Mouse (Mus musculus) limb, embryonic 11.5 days (tissue): ENCODE results near the gene Mgl2. TPM values are rescaled to one million over a fixed set of nuclear protein-coding genes. Genes with fewer than 3 reads are reported as not detected.
A peak's percentile ranks its signal among the peaks of the same experiment; 100 is the strongest.
"Not testable (repeated sequence)": the region's sequence is repeated elsewhere in the genome, so short reads cannot be mapped to it uniquely, and the experiment has no call there.

Experiments
- ATAC-seq: fragments of 200-750 bp; cut with Nextera tagmentation; 2 replicates; pipeline ENCODE4 v1.8.0; 2017; ENCODE audit warnings: low read depth; ENCODE audit not compliant: insufficient number of reproducible peaks, low FRiP score, low TSS enrichment
- DNase-seq: peaks from one replicate; pipeline ENCODE4 v3.0.0-alpha.2; 2015; ENCODE audit warnings: low spot score
- H3K27ac ChIP-seq: fragments of 300-500 bp; sonication (generic); replicated peaks from 2 replicates; pipeline ENCODE4 v1.5.1; 2014; ENCODE audit warnings: low read depth, mild to moderate bottlenecking, low read length
- H3K27me3 ChIP-seq: fragments of 300-500 bp; sonication (generic); 2 replicates; pipeline ENCODE4 v1.6.1; 2014; ENCODE audit warnings: mild to moderate bottlenecking, low read length, mixed read lengths; ENCODE audit not compliant: control insufficient read depth, insufficient read depth
- H3K36me3 ChIP-seq: fragments of 300-500 bp; sonication (generic); 2 replicates; pipeline ENCODE4 v1.6.1; 2014; ENCODE audit warnings: mild to moderate bottlenecking, low read length, moderate library complexity, mixed read lengths; ENCODE audit not compliant: control insufficient read depth, insufficient read depth
- H3K4me1 ChIP-seq: fragments of 300-500 bp; sonication (generic); 2 replicates; pipeline ENCODE4 v1.6.1; 2014; ENCODE audit warnings: low read length, mixed read lengths; ENCODE audit not compliant: control insufficient read depth, insufficient read depth
- H3K4me2 ChIP-seq: fragments of 300-500 bp; sonication (generic); 2 replicates; pipeline ENCODE4 v1.6.1; 2014; ENCODE audit warnings: low read depth, mild to moderate bottlenecking, moderate library complexity; ENCODE audit not compliant: severe bottlenecking
- H3K4me3 ChIP-seq: fragments of 300-500 bp; sonication (generic); 2 replicates; pipeline ENCODE4 v1.5.1; 2014; ENCODE audit warnings: low read depth, low read length
- H3K9ac ChIP-seq: fragments of 300-500 bp; sonication (generic); 2 replicates; pipeline ENCODE4 v1.6.1; 2014; ENCODE audit warnings: mild to moderate bottlenecking, low read length
- H3K9me3 ChIP-seq: fragments of 300-500 bp; sonication (generic); 2 replicates; pipeline ENCODE4 v1.6.1; 2016; ENCODE audit warnings: low read length; ENCODE audit not compliant: control insufficient read depth
- WGBS: fragments of 180-500 bp; shearing (Covaris S2); extraction: QIAGEN DNeasy Blood & Tissue Kit; methylation state at CpG from one replicate; pipeline ENCODE4 v1.1.7; 2014; 5-methylcytosine and 5-hydroxymethylcytosine counted together
- polyA plus RNA-seq: library from polyadenylated mRNA; unstranded; fragments of >200 nt; fragmentation: Nextera tagmentation; extraction: Ambion mirVana; gene quantifications from 2 replicates; pipeline ENCODE4 v1.2.1, GENCODE M21; 2014

Gene Mgl2
- polyA plus RNA-seq, 1 experiment from 2014 or later = not detected

GRCm38 (mm10) chr11:70107085-70107484 is 23.0 kb upstream of the Mgl2 start:
- no peak for ATAC-seq

GRCm38 (mm10) chr11:70110146-70110545 is 20.0 kb upstream of the Mgl2 start:
- H3K27me3 ChIP-seq = no peaks in the 10 kb centered on the region
- 72% methylated on average over 3 of the region's 3 CpGs for WGBS
- peak; percentile 56 for DNase-seq

More at GRCm38 (mm10) chr11:70107085-70107484, 23.0 kb upstream of the Mgl2 start:
- no peaks in the 10 kb centered on the region for H3K9me3 ChIP-seq
- no peak overlapping the region for H3K4me3 ChIP-seq
- no peak overlapping the region for H3K27ac ChIP-seq
- H3K27me3 ChIP-seq = no peaks in the 10 kb centered on the region
- no peak overlapping the region for H3K4me2 ChIP-seq
- H3K4me1 ChIP-seq = no peaks in the 10 kb centered on the region
- no peak for DNase-seq
- no peaks in the 10 kb centered on the region for H3K36me3 ChIP-seq
- no peak overlapping the region for H3K9ac ChIP-seq
- WGBS = 62% methylated on average over 8 of the region's 8 CpGs

GRCm38 (mm10) chr11:70114562-70114961 is 15.6 kb upstream of the Mgl2 start:
- WGBS = 56% methylated on average over 4 of the region's 4 CpGs
- Histone ChIP-seq H3K9me3 (no peaks in the 10 kb centered on the region; the same call in 1 of the 2 replicates), H3K27ac (no peak overlapping the region), H3K36me3 (no peaks in the 10 kb centered on the region), H3K4me1 (no peaks in the 10 kb centered on the region), H3K4me2 (no peak overlapping the region), H3K4me3 (no peak overlapping the region), H3K27me3 (no peaks in the 10 kb centered on the region), H3K9ac (no peak overlapping the region)
- no peak for ATAC-seq
- DNase-seq = no peak

More at GRCm38 (mm10) chr11:70110146-70110545, 20.0 kb upstream of the Mgl2 start:
- Histone ChIP-seq H3K4me3 (no peak overlapping the region), H3K9ac (no peak overlapping the region), H3K36me3 (no peaks in the 10 kb centered on the region), H3K9me3 (no peaks in the 10 kb centered on the region), H3K4me1 (no peaks in the 10 kb centered on the region), H3K4me2 (no peak overlapping the region), H3K27ac (no peak overlapping the region)
- no peak for ATAC-seq

GRCm38 (mm10) chr11:70115901-70116300 is 14.2 kb upstream of the Mgl2 start:
- 98% methylated on average over 3 of the region's 3 CpGs for WGBS

GRCm38 (mm10) chr11:70135001-70135400 is 4.9 kb downstream of the Mgl2 start:
- WGBS = 63% methylated on average over 3 of the region's 3 CpGs
- H3K4me1 ChIP-seq, DNase-seq, ATAC-seq, H3K4me3 ChIP-seq, H3K9ac ChIP-seq, H3K9me3 ChIP-seq, H3K27ac ChIP-seq, H3K27me3 ChIP-seq, H3K36me3 ChIP-seq, H3K4me2 ChIP-seq: not testable (repeated sequence)

More at GRCm38 (mm10) chr11:70115901-70116300, 14.2 kb upstream of the Mgl2 start:
- no peaks in the 10 kb centered on the region for H3K36me3 ChIP-seq
- peaks cover 2% of the 10 kb centered on the region; the same call in 1 of the 2 replicates for H3K9me3 ChIP-seq
- H3K4me3 ChIP-seq = no peak overlapping the region
- no peak overlapping the region for H3K27ac ChIP-seq
- ATAC-seq = no peak
- DNase-seq = no peak
- no peak overlapping the region for H3K4me2 ChIP-seq
- no peaks in the 10 kb centered on the region for H3K4me1 ChIP-seq
- no peak overlapping the region for H3K9ac ChIP-seq
- H3K27me3 ChIP-seq = no peaks in the 10 kb centered on the region

- WGBS = 92% methylated on average over 8 of the region's 8 CpGs
- not testable (repeated sequence) for H3K9ac ChIP-seq, DNase-seq
These were observed 5.8 kb downstream of the Mgl2 start for GRCm38 (mm10) chr11:70135925-70136324.

GRCm38 (mm10) chr11:70139171-70139570 is 9.0 kb downstream of the Mgl2 start:
- no peak overlapping the region for H3K4me3 ChIP-seq
- no peaks in the 10 kb centered on the region for H3K9me3 ChIP-seq
- DNase-seq (no peak), ATAC-seq (no peak)
- H3K36me3 ChIP-seq = no peaks in the 10 kb centered on the region
- no peak overlapping the region for H3K4me2 ChIP-seq
- no peak overlapping the region for H3K27ac ChIP-seq
- H3K27me3 ChIP-seq = no peaks in the 10 kb centered on the region
- H3K4me1 ChIP-seq = no peaks in the 10 kb centered on the region
- no peak overlapping the region for H3K9ac ChIP-seq
- 81% methylated on average over 10 of the region's 10 CpGs for WGBS

More at GRCm38 (mm10) chr11:70135925-70136324, 5.8 kb downstream of the Mgl2 start:
- not testable (repeated sequence) for H3K27me3 ChIP-seq, H3K4me3 ChIP-seq, H3K27ac ChIP-seq, H3K4me2 ChIP-seq, ATAC-seq, H3K36me3 ChIP-seq, H3K4me1 ChIP-seq, H3K9me3 ChIP-seq

GRCm38 (mm10) chr11:70151072-70151471 is 20.9 kb downstream of the Mgl2 start:
- Histone ChIP-seq H3K36me3 (no peaks in the 10 kb centered on the region), H3K9ac (no peak overlapping the region), H3K9me3 (no peaks in the 10 kb centered on the region), H3K4me1 (no peaks in the 10 kb centered on the region), H3K4me3 (no peak overlapping the region), H3K27me3 (no peaks in the 10 kb centered on the region), H3K4me2 (no peak overlapping the region), H3K27ac (no peak overlapping the region)
- DNase-seq (no peak), ATAC-seq (no peak)
- WGBS = 66% methylated on average over 3 of the region's 3 CpGs

GRCm38 (mm10) chr11:70155897-70156296 is 25.8 kb downstream of the Mgl2 start, which contains the start of gene Clec10a:
Gene Clec10a, plus strand, starts transcription at chr11:70156197.
- H3K9ac ChIP-seq, H3K36me3 ChIP-seq, H3K27ac ChIP-seq, H3K4me2 ChIP-seq, DNase-seq, H3K4me3 ChIP-seq, ATAC-seq, H3K9me3 ChIP-seq, H3K4me1 ChIP-seq, H3K27me3 ChIP-seq: not testable (repeated sequence)
- no CpG with 5 or more reads among the region's 5 CpGs for WGBS
